Mouse (Mus musculus) myocyte (in vitro differentiated cells): ENCODE measurements around the gene Olfr1044.

ENCODE experiments used
- CEBPB ChIP-seq: IDR thresholded peaks from 2 replicates; pipeline ENCODE4 v1.6.1; 2011; ENCODE audit warnings: mild to moderate bottlenecking, moderate library complexity; ENCODE audit not compliant: poor library complexity, insufficient read depth, severe bottlenecking
- E2F4 ChIP-seq: IDR thresholded peaks from one replicate; pipeline ENCODE4 v1.6.1; 2011; ENCODE audit warnings: mild to moderate bottlenecking, control low read depth, moderate library complexity; ENCODE audit not compliant: insufficient read depth
- MAX ChIP-seq: IDR thresholded peaks from one replicate; pipeline ENCODE4 v1.6.1; 2011; ENCODE audit warnings: low read depth, mild to moderate bottlenecking, control low read depth
- POLR2A ChIP-seq: IDR thresholded peaks from one replicate; pipeline ENCODE4 v1.6.1; 2011; ENCODE audit warnings: low read depth, mild to moderate bottlenecking, control low read depth, moderate library complexity; ENCODE audit not compliant: insufficient read length
- POLR2AphosphoS2 ChIP-seq: IDR thresholded peaks from one replicate; pipeline ENCODE4 v1.6.1; 2011; ENCODE audit warnings: low read depth, control low read depth; ENCODE audit not compliant: insufficient read length
- REST ChIP-seq: IDR thresholded peaks from one replicate; pipeline ENCODE4 v1.6.1; 2011; ENCODE audit warnings: mild to moderate bottlenecking, control low read depth, moderate library complexity; ENCODE audit not compliant: insufficient read depth, insufficient read length
- TCF3 ChIP-seq: IDR thresholded peaks from one replicate; pipeline ENCODE4 v1.6.1; 2011; ENCODE audit warnings: low read depth, control low read depth; ENCODE audit not compliant: insufficient read length
- USF1 ChIP-seq: IDR thresholded peaks from one replicate; pipeline ENCODE4 v1.6.1; 2011; ENCODE audit warnings: low read depth, mild to moderate bottlenecking, control low read depth, moderate library complexity

DNA sequence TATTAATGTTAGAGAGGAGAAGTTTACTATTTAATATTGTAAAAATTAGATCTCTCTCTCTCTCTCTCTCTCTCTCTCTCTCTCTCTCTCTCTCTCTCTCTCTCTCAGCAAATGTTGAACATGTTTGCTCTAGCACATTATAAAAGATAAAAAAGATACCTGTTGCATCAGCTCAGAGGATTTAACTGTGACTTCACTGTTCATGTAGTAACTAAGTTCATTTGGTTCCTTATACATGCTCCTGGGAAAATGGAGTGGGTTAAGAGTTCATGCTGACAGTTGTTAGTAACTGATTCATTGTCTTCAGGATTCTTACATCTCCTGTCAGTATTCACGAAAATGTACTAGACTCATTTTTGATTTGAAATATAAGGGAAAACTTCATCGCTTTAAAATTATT lies 10.2 kb downstream of the Olfr1044 start, which contains the start of gene Olfr1043:
- TF ChIP-seq POLR2A (no peak), MAX (no peak), E2F4 (no peak), CEBPB (no peak), TCF3 (no peak), USF1 (no peak), POLR2AphosphoS2 (no peak), REST (no peak)
